Mouse (Mus musculus) lung, postnatal 0 days (tissue): ENCODE data around the gene Defb20.

Source experiments
- CTCF ChIP-seq: IDR thresholded peaks from 2 replicates; pipeline ENCODE4 v1.5.1; 2016; ENCODE audit warnings: antibody characterized with exemption, mild to moderate bottlenecking
- EP300 ChIP-seq: IDR thresholded peaks from 2 replicates; pipeline ENCODE4 v1.6.1; 2016; ENCODE audit warnings: antibody characterized with exemption, mild to moderate bottlenecking, control low read depth

- TF ChIP-seq CTCF (no peak), EP300 (no peak)
These were observed 4.0 kb downstream of the Defb20 start for GRCm38 (mm10) chr2:152480881-152481280.
